Mouse (Mus musculus) activated CD4-positive, CD25-positive, alpha-beta regulatory T cell, adult 4 months (primary cell): Measurements from ENCODE around the gene Tm9sf4. TPM values are rescaled to one million over a fixed set of nuclear protein-coding genes. Genes with fewer than 3 reads are reported as not detected.

Source experiments
- ATAC-seq: one replicate; pipeline ENCODE4 v1.8.0; 2017
- polyA plus RNA-seq, 2 experiments: library from polyadenylated mRNA; unstranded; fragments of 100-300 nt; shearing (Covaris generic); gene quantifications; one replicate each; pipeline ENCODE4 v1.2.1; 2017

Gene Tm9sf4
- polyA plus RNA-seq, result 10 to 100 TPM; 24.1 to 41.4 TPM

- peak; percentile 93 for ATAC-seq
These were observed at the start of gene Tm9sf4 for GRCm38 (mm10) chr2:153160844-153161683. Gene Tm9sf4 (plus strand): TSS chr2:153161303.

- no peak for ATAC-seq
These were observed 45.4 kb upstream of the Tm9sf4 start for GRCm38 (mm10) chr2:153115679-153116081.

GRCm38 (mm10) chr2:153117051-153117486, 44.0 kb upstream of the Tm9sf4 start:
- no peak for ATAC-seq

GRCm38 (mm10) chr2:153119488-153119887, 41.6 kb upstream of the Tm9sf4 start:
- no peak for ATAC-seq

GRCm38 (mm10) chr2:153120126-153120525, 41.0 kb upstream of the Tm9sf4 start:
- ATAC-seq, result no peak

- no peak for ATAC-seq
These were observed 39.1 kb upstream of the Tm9sf4 start for GRCm38 (mm10) chr2:153121821-153122615.

GRCm38 (mm10) chr2:153122701-153123100, 38.4 kb upstream of the Tm9sf4 start:
- no peak for ATAC-seq

GRCm38 (mm10) chr2:153125875-153126274, 35.2 kb upstream of the Tm9sf4 start:
- no peak for ATAC-seq

- ATAC-seq, result no peak
These were observed 30.1 kb upstream of the Tm9sf4 start for GRCm38 (mm10) chr2:153131019-153131418.

GRCm38 (mm10) chr2:153134237-153134636, 26.9 kb upstream of the Tm9sf4 start:
- no peak for ATAC-seq

- ATAC-seq, result no peak
These were observed 24.9 kb upstream of the Tm9sf4 start for GRCm38 (mm10) chr2:153136211-153136610.

- no peak for ATAC-seq
These were observed 21.9 kb upstream of the Tm9sf4 start for GRCm38 (mm10) chr2:153139158-153139557.

- no peak for ATAC-seq
These were observed 21.0 kb upstream of the Tm9sf4 start for GRCm38 (mm10) chr2:153139996-153140613.

- ATAC-seq, result no peak
These were observed 18.4 kb upstream of the Tm9sf4 start for GRCm38 (mm10) chr2:153142620-153143199.

- no peak for ATAC-seq
These were observed 15.8 kb upstream of the Tm9sf4 start for GRCm38 (mm10) chr2:153145346-153145745.

GRCm38 (mm10) chr2:153147236-153147635, 13.9 kb upstream of the Tm9sf4 start:
- no peak for ATAC-seq

- ATAC-seq, result peak; percentile 75
These were observed 13.4 kb upstream of the Tm9sf4 start for GRCm38 (mm10) chr2:153147715-153148114.

- no peak for ATAC-seq
These were observed 11.4 kb upstream of the Tm9sf4 start for GRCm38 (mm10) chr2:153149742-153150141.

GRCm38 (mm10) chr2:153151026-153151425, 10.1 kb upstream of the Tm9sf4 start:
- ATAC-seq, result no peak

GRCm38 (mm10) chr2:153151926-153152665, 9.0 kb upstream of the Tm9sf4 start:
- ATAC-seq, result peak; percentile 67

- no peak for ATAC-seq
These were observed 8.1 kb upstream of the Tm9sf4 start for GRCm38 (mm10) chr2:153153033-153153450.

GRCm38 (mm10) chr2:153157270-153157669, 3.8 kb upstream of the Tm9sf4 start:
- no peak for ATAC-seq
